Mouse (Mus musculus) stomach, embryonic 15.5 days (tissue): ENCODE measurements at regions not wholly inside any gene's neighbourhood (a gene's known extent, or its start where the extent isn't known, plus 50 kb on each side); places are given as distances from the start of the nearest gene placed in this dataset.

Source experiments
- ATAC-seq: fragments of 200-750 bp; cut with Nextera tagmentation; 2 replicates; pipeline ENCODE4 v1.8.0; 2017; ENCODE audit warnings: low read depth, moderate number of reproducible peaks, moderate TSS enrichment; ENCODE audit not compliant: insufficient read depth, low FRiP score
- H3K27ac ChIP-seq: fragments of 300-500 bp; sonication (generic); 2 replicates; pipeline ENCODE4 v1.5.1; 2015; ENCODE audit warnings: mild to moderate bottlenecking, inconsistent platforms
- H3K27me3 ChIP-seq: fragments of 300-500 bp; sonication (generic); replicated peaks from 2 replicates; pipeline ENCODE4 v1.6.1; 2015; ENCODE audit warnings: inconsistent platforms
- H3K36me3 ChIP-seq: fragments of 300-500 bp; sonication (generic); 2 replicates; pipeline ENCODE4 v1.6.1; 2015; ENCODE audit warnings: inconsistent platforms
- H3K4me1 ChIP-seq: fragments of 300-500 bp; sonication (generic); 2 replicates; pipeline ENCODE4 v1.6.1; 2015; ENCODE audit warnings: inconsistent platforms
- H3K4me2 ChIP-seq: fragments of 300-500 bp; sonication (generic); 2 replicates; pipeline ENCODE4 v1.6.1; 2015; ENCODE audit warnings: mild to moderate bottlenecking, inconsistent platforms
- H3K4me3 ChIP-seq: fragments of 300-500 bp; sonication (generic); replicated peaks from 2 replicates; pipeline ENCODE4 v1.5.1; 2015; ENCODE audit warnings: inconsistent platforms
- H3K9ac ChIP-seq: fragments of 300-500 bp; sonication (generic); 2 replicates; pipeline ENCODE4 v1.6.1; 2015; ENCODE audit warnings: inconsistent platforms
- H3K9me3 ChIP-seq: fragments of 300-500 bp; sonication (generic); 2 replicates; pipeline ENCODE4 v1.6.1; 2016; ENCODE audit warnings: inconsistent platforms
- WGBS: fragments of 180-500 bp; shearing (Covaris S2); methylation state at CpG from one replicate; pipeline ENCODE4 v1.1.7; 2015; 5-methylcytosine and 5-hydroxymethylcytosine counted together

- H3K9me3 ChIP-seq: no peaks in the 10 kb centered on the region
- H3K36me3 ChIP-seq: no peaks in the 10 kb centered on the region
- 0 out of 2 replicates have a peak, but pooled peaks cover 3% of the 10 kb centered on the region for H3K4me1 ChIP-seq
- H3K27ac ChIP-seq: no peak overlapping the region
- peak overlapping the region; percentile 29 for H3K4me2 ChIP-seq
- ATAC-seq: no peak
- H3K4me3 ChIP-seq: no peak overlapping the region
- H3K9ac ChIP-seq: no peak overlapping the region
- 13% methylated on average over 24 of the region's 25 CpGs for WGBS
- H3K27me3 ChIP-seq: no peaks in the 10 kb centered on the region
These were observed 202.7 kb downstream of the Irs2 start for GRCm38 (mm10) chr8:10805405-10806151.

GRCm38 (mm10) chr8:10804974-10805373, 203.3 kb downstream of the Irs2 start:
- H3K4me1 ChIP-seq: 0 out of 2 replicates have a peak, but pooled peaks cover 3% of the 10 kb centered on the region
- no peaks in the 10 kb centered on the region for H3K9me3 ChIP-seq
- H3K9ac ChIP-seq: no peak overlapping the region
- no peak overlapping the region for H3K27ac ChIP-seq
- no peaks in the 10 kb centered on the region for H3K36me3 ChIP-seq
- no peak overlapping the region for H3K4me2 ChIP-seq
- 71% methylated on average over 3 of the region's 3 CpGs for WGBS
- H3K27me3 ChIP-seq: no peaks in the 10 kb centered on the region
- ATAC-seq: no peak
- H3K4me3 ChIP-seq: no peak overlapping the region

DNA sequence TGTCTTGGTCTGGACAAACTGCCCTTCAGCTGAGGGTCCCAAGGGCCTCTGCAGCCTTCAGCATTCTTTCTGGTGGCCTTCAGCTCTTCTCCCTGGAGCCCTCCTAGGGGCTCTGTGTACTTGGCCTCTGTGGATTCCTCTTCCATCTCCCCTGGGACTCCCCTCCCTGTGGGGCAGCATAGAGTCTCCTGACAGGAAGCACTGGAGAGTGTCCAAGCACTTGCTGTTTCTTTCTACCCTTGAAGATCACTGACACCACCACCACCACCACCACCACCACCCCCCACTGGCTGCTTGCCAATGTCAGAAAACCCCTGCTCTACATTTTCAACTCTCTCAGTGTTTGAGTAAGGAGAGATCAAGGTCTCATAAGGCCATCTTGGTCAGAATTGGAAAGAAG, 206.3 kb downstream of the Irs2 start:
- no peak overlapping the region for H3K27ac ChIP-seq
- H3K36me3 ChIP-seq: no peaks in the 10 kb centered on the region
- no peak overlapping the region for H3K9ac ChIP-seq
- no peak overlapping the region for H3K4me3 ChIP-seq
- no peaks in the 10 kb centered on the region for H3K27me3 ChIP-seq
- no peaks in the 10 kb centered on the region for H3K9me3 ChIP-seq
- H3K4me1 ChIP-seq: 0 out of 2 replicates have a peak, but pooled peaks cover 3% of the 10 kb centered on the region
- no peak for ATAC-seq
- no peak overlapping the region for H3K4me2 ChIP-seq

DNA sequence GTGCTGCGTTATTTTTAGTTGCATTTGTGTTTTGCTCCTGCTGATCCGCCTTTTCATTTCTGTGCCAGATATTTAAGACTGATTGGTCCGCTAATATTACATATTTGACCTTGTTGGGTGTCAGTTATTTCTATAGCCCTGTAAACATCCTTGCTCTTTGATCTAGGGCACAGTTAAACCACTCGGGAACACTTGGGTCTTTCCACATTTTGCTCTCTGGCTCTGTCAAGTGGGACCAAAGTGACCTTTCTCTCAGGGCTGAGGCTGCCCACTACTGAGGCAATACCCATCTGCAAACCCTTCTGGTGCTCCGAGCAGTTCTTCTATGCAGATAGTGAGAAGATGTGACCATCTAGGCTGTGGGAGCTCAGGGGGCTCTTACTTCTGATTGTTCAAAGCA, 206.7 kb downstream of the Irs2 start:
- no peaks in the 10 kb centered on the region for H3K36me3 ChIP-seq
- 64% methylated on average over 5 of the region's 5 CpGs for WGBS

GRCm38 (mm10) chr8:10798444-10798843, 209.8 kb downstream of the Irs2 start:
- ATAC-seq: no peak
- no peak overlapping the region for H3K4me2 ChIP-seq
- WGBS: 78% methylated on average over 1 of the region's 1 CpGs

More for the DNA sequence above, 206.7 kb downstream of the Irs2 start:
- H3K4me2 ChIP-seq: no peak overlapping the region
- H3K4me1 ChIP-seq: 0 out of 2 replicates have a peak, but pooled peaks cover 3% of the 10 kb centered on the region
- H3K9ac ChIP-seq: no peak overlapping the region
- no peaks in the 10 kb centered on the region for H3K27me3 ChIP-seq
- no peak overlapping the region for H3K4me3 ChIP-seq
- ATAC-seq: no peak
- H3K27ac ChIP-seq: no peak overlapping the region
- no peaks in the 10 kb centered on the region for H3K9me3 ChIP-seq

DNA sequence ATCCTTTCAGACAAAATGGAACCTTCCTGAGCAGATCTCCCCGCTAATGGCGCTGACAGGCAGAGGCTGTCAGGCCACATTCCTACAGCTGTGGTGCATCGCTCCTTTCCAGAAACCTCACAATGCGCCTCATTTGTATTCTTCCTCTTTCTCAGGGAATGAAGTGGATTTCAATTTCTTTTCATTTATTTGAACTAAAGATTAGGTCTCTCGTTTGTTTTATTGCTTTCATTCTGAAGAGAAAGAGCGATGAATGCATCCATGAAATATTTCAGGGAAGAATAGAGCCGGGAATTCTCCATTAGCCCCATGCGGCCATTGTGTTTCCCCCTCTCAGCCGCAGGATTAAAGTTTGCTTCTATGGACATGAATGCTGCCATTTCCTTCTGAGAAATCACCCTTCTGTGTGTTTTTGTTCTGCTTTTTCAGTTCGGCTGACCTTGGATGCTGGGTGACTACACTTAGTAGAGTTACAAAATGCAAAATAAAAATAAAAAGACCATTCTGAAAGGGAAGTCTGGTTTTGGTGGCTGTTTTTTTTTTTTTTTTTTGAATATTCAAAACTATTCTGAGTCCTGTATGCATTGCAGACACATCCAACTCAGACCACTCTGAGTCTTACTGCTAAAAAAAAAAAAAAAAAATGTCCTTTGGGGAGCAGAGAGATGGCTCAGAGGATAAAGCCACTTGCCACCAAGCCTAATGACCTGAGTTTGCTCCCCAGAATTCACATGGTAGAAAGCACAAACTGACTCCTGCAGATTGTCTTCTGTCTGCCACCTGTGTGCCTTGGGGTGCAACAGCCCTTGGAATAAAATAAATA, 213.7 kb downstream of the Irs2 start:
- no peaks in the 10 kb centered on the region for H3K36me3 ChIP-seq
- H3K4me1 ChIP-seq: no peaks in the 10 kb centered on the region
- no peaks in the 10 kb centered on the region for H3K9me3 ChIP-seq
- WGBS: 51% methylated on average over 10 of the region's 10 CpGs
- H3K27ac ChIP-seq: no peak overlapping the region
- ATAC-seq: no peak
- H3K4me2 ChIP-seq: no peak overlapping the region
- no peak overlapping the region for H3K4me3 ChIP-seq
- no peak overlapping the region for H3K9ac ChIP-seq
- no peaks in the 10 kb centered on the region for H3K27me3 ChIP-seq

More at GRCm38 (mm10) chr8:10798444-10798843, 209.8 kb downstream of the Irs2 start:
- Histone ChIP-seq H3K27me3 (no peaks in the 10 kb centered on the region), H3K27ac (no peak overlapping the region), H3K4me3 (no peak overlapping the region), H3K9me3 (no peaks in the 10 kb centered on the region), H3K4me1 (0 out of 2 replicates have a peak, but pooled peaks cover 3% of the 10 kb centered on the region), H3K9ac (no peak overlapping the region), H3K36me3 (no peaks in the 10 kb centered on the region)

GRCm38 (mm10) chr8:10793670-10794366, 214.4 kb downstream of the Irs2 start:
- H3K9ac ChIP-seq: no peak overlapping the region
- no peak overlapping the region for H3K27ac ChIP-seq
- no peaks in the 10 kb centered on the region for H3K27me3 ChIP-seq
- no peaks in the 10 kb centered on the region for H3K36me3 ChIP-seq
- H3K4me3 ChIP-seq: no peak overlapping the region
- no peak overlapping the region for H3K4me2 ChIP-seq
- ATAC-seq: no peak
- 96% methylated on average over 9 of the region's 9 CpGs for WGBS
- H3K9me3 ChIP-seq: no peaks in the 10 kb centered on the region
- no peaks in the 10 kb centered on the region for H3K4me1 ChIP-seq

- ATAC-seq: no peak
- Histone ChIP-seq H3K4me2 (no peak overlapping the region), H3K27me3 (no peaks in the 10 kb centered on the region), H3K36me3 (no peaks in the 10 kb centered on the region), H3K27ac (no peak overlapping the region), H3K9me3 (no peaks in the 10 kb centered on the region), H3K4me1 (no peaks in the 10 kb centered on the region), H3K9ac (no peak overlapping the region), H3K4me3 (no peak overlapping the region)
- 61% methylated on average over 8 of the region's 8 CpGs for WGBS
These were observed 219.6 kb downstream of the Irs2 start for GRCm38 (mm10) chr8:10788496-10789200.

DNA sequence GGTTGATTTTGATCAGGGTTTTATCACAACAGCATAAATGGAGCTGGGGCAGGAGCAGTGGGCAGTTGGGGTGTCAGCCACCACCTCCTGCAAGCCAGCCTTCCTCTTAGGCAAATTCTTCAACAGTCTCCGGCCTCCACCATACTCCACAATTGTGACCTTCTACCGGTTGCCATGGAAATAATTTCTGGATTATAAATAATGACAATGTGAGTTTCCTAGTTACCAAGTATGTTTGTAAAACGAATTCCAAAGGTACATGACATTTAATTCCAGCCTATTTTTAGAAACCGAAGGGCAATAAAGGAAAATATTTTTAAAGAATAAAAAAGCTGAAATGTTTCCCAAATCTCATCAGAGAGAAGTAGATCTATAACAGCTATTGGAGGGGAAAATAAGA, 222.5 kb downstream of the Irs2 start:
- no peak overlapping the region for H3K27ac ChIP-seq
- no peaks in the 10 kb centered on the region for H3K36me3 ChIP-seq
- no peak overlapping the region for H3K4me2 ChIP-seq
- H3K27me3 ChIP-seq: no peaks in the 10 kb centered on the region
- no peaks in the 10 kb centered on the region for H3K4me1 ChIP-seq
- no peak for ATAC-seq
- H3K9ac ChIP-seq: no peak overlapping the region
- no peaks in the 10 kb centered on the region for H3K9me3 ChIP-seq
- WGBS: 47% methylated on average over 4 of the region's 4 CpGs
- no peak overlapping the region for H3K4me3 ChIP-seq

- Histone ChIP-seq H3K4me1 (no peaks in the 10 kb centered on the region), H3K4me2 (no peak overlapping the region), H3K4me3 (no peak overlapping the region), H3K9ac (no peak overlapping the region), H3K27ac (no peak overlapping the region), H3K27me3 (no peaks in the 10 kb centered on the region), H3K9me3 (no peaks in the 10 kb centered on the region), H3K36me3 (no peaks in the 10 kb centered on the region)
- WGBS: 91% methylated on average over 4 of the region's 4 CpGs
- ATAC-seq: no peak
These were observed 222.9 kb downstream of the Irs2 start for GRCm38 (mm10) chr8:10785311-10785710.

- no peaks in the 10 kb centered on the region for H3K27me3 ChIP-seq
- WGBS: 68% methylated on average over 1 of the region's 1 CpGs
- no peak overlapping the region for H3K4me3 ChIP-seq
- H3K27ac ChIP-seq: no peak overlapping the region
- no peaks in the 10 kb centered on the region for H3K36me3 ChIP-seq
- H3K4me1 ChIP-seq: no peaks in the 10 kb centered on the region
- H3K9ac ChIP-seq: no peak overlapping the region
- no peak for ATAC-seq
- no peaks in the 10 kb centered on the region for H3K9me3 ChIP-seq
- no peak overlapping the region for H3K4me2 ChIP-seq
These were observed 223.8 kb downstream of the Irs2 start for GRCm38 (mm10) chr8:10784481-10784880.
